Mouse (Mus musculus) erythroblast, embryonic 14.5 days (primary cell): Measurements from ENCODE around the gene Lrpap1. TPM values are rescaled to one million over a fixed set of nuclear protein-coding genes. Genes with fewer than 3 reads are reported as not detected.

ENCODE experiments used
- H3K27me3 ChIP-seq: 2 replicates; pipeline ENCODE4 v1.6.1; 2012; ENCODE audit warnings: inconsistent platforms; ENCODE audit not compliant: control insufficient read depth
- H3K36me3 ChIP-seq: 2 replicates; pipeline ENCODE4 v1.6.1; 2012; ENCODE audit warnings: mild to moderate bottlenecking, inconsistent platforms; ENCODE audit not compliant: control insufficient read depth
- H3K4me1 ChIP-seq: 2 replicates; pipeline ENCODE4 v1.6.1; 2012; ENCODE audit warnings: inconsistent platforms; ENCODE audit not compliant: control insufficient read depth
- H3K4me3 ChIP-seq: replicated peaks from 2 replicates; pipeline ENCODE3; 2012; ENCODE audit warnings: moderate library complexity, mild to moderate bottlenecking, inconsistent platforms
- H3K9me3 ChIP-seq: 2 replicates; pipeline ENCODE4 v1.6.1; 2012; ENCODE audit warnings: low read length, inconsistent platforms, mixed read lengths; ENCODE audit not compliant: control insufficient read depth
- GATA1 ChIP-seq: IDR thresholded peaks from 2 replicates; pipeline ENCODE4 v1.6.1; 2012; ENCODE audit warnings: low read length, inconsistent platforms, mixed read lengths
- TAL1 ChIP-seq: IDR thresholded peaks from 3 replicates; pipeline ENCODE4 v1.6.1; 2012; ENCODE audit warnings: low read length, inconsistent platforms, mixed read lengths
- polyA plus RNA-seq: library from polyadenylated mRNA; stranded (reverse); fragments of >175 nt; gene quantifications from 2 replicates; pipeline ENCODE4 v1.2.3, GENCODE M21; 2012

Lrpap1 gene
- polyA plus RNA-seq, 1 experiment = 1.3 TPM

DNA sequence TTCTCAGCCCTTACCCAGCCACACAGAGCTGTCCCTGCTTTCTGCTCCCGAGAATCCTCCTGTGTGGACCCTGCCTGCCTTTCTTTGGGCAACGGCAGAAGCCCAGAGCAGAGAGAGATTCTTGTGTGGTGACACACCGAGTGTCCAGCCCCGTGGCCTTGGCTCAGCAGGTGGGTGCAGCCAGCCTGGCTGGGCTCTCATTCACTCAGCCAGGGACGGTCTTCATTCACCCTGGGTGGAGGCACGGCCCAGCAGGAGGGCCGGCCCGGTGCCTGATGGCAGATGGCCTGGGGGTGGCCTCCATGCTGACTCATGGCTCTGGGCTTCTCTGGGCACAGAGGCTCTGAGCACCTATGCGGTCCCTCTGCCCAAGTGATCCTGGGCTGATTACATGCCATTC lies 31.6 kb downstream of the Lrpap1 start:
- H3K27me3 ChIP-seq = peaks cover 5% of the 10 kb centered on the region
- no peaks in the 10 kb centered on the region for H3K36me3 ChIP-seq
- H3K9me3 ChIP-seq = no peaks in the 10 kb centered on the region
- no peaks in the 10 kb centered on the region for H3K4me1 ChIP-seq
- no peak overlapping the region for H3K4me3 ChIP-seq
- TF ChIP-seq TAL1 = no peak

- TF ChIP-seq GATA1 (no peak), TAL1 (no peak)
- Histone ChIP-seq H3K4me1 (no peaks in the 10 kb centered on the region), H3K27me3 (no peaks in the 10 kb centered on the region; the same call in none of the 2 replicates), H3K9me3 (no peaks in the 10 kb centered on the region), H3K4me3 (no peak overlapping the region), H3K36me3 (no peaks in the 10 kb centered on the region)
Observed at GRCm38 (mm10) chr5:35073235-35073634, 32.3 kb downstream of the Lrpap1 start.

GRCm38 (mm10) chr5:35071855-35072254 lies 33.7 kb downstream of the Lrpap1 start:
- H3K4me3 ChIP-seq = no peak overlapping the region
- H3K4me1 ChIP-seq = no peaks in the 10 kb centered on the region
- H3K36me3 ChIP-seq = no peaks in the 10 kb centered on the region
- no peak for TF ChIP-seq TAL1
- no peak for TF ChIP-seq GATA1
- no peaks in the 10 kb centered on the region; the same call in 1 of the 2 replicates for H3K27me3 ChIP-seq
- no peaks in the 10 kb centered on the region for H3K9me3 ChIP-seq

GRCm38 (mm10) chr5:35070953-35071352 lies 34.6 kb downstream of the Lrpap1 start:
- TF ChIP-seq GATA1 (no peak), TAL1 (no peak)
- no peaks in the 10 kb centered on the region for H3K9me3 ChIP-seq
- H3K4me1 ChIP-seq = no peaks in the 10 kb centered on the region
- no peaks in the 10 kb centered on the region for H3K27me3 ChIP-seq
- H3K36me3 ChIP-seq = no peaks in the 10 kb centered on the region
- H3K4me3 ChIP-seq = no peak overlapping the region

DNA sequence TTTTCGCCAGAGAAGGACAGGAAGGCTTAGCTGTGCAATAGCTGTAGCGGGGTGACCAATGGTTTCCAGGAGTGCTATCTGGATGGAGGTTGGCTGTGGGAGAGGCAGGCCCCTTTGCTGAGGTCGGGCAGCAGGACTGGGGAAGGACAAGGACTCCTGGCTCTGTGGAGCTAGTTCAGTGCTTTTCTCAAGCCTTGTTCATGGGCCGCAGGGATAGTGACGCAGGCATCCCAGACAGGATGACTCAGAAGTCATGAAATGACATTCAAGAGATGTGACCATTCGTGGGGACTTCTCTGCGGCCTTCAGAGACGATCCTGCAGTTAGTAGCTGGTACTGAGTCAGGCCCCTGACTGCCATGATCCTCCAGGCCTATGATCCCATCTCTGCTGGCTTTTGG lies 35.3 kb downstream of the Lrpap1 start:
- Histone ChIP-seq H3K4me3 (no peak overlapping the region), H3K27me3 (no peaks in the 10 kb centered on the region), H3K4me1 (no peaks in the 10 kb centered on the region), H3K36me3 (no peaks in the 10 kb centered on the region), H3K9me3 (no peaks in the 10 kb centered on the region)
- TF ChIP-seq GATA1 = no peak
- no peak for TF ChIP-seq TAL1

GRCm38 (mm10) chr5:35069841-35070240 lies 35.7 kb downstream of the Lrpap1 start:
- Histone ChIP-seq H3K27me3 (no peaks in the 10 kb centered on the region), H3K9me3 (no peaks in the 10 kb centered on the region), H3K4me1 (no peaks in the 10 kb centered on the region), H3K4me3 (no peak overlapping the region), H3K36me3 (no peaks in the 10 kb centered on the region)
- TF ChIP-seq TAL1 (no peak), GATA1 (no peak)

DNA sequence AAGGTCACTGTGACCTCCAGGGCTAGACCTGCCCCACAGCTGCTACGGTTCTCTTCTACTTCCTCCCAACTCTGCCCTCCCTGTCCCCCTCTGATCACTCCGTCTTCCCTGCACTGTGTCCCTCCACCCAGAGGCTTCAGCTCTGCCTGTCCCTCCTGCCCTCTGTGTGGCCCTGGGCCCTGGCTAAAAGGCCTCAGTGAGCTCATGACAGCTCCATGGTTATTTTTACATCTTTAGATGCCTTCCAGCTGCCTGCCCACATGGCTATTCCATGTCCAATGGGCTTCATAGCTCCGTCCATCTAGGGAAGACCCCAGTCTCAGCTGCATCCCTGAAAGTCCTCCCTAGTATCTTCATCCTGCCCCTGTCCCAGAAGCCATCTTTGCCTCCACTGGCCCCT lies 45.5 kb downstream of the Lrpap1 start:
- no peaks in the 10 kb centered on the region for H3K36me3 ChIP-seq
- H3K4me3 ChIP-seq = no peak overlapping the region
- H3K9me3 ChIP-seq = no peaks in the 10 kb centered on the region
- no peak for TF ChIP-seq GATA1
- no peak for TF ChIP-seq TAL1
- no peaks in the 10 kb centered on the region; the same call in 1 of the 2 replicates for H3K4me1 ChIP-seq
- peaks cover 52% of the 10 kb centered on the region for H3K27me3 ChIP-seq

GRCm38 (mm10) chr5:35058216-35058615 lies 47.4 kb downstream of the Lrpap1 start:
- H3K4me1 ChIP-seq = no peaks in the 10 kb centered on the region; the same call in 1 of the 2 replicates
- no peaks in the 10 kb centered on the region for H3K9me3 ChIP-seq
- no peak overlapping the region for H3K4me3 ChIP-seq
- H3K36me3 ChIP-seq = no peaks in the 10 kb centered on the region
- no peak for TF ChIP-seq GATA1
- TF ChIP-seq TAL1 = no peak
- H3K27me3 ChIP-seq = peaks cover 66% of the 10 kb centered on the region

GRCm38 (mm10) chr5:35057582-35057981 lies 48.0 kb downstream of the Lrpap1 start:
- no peaks in the 10 kb centered on the region for H3K36me3 ChIP-seq
- H3K27me3 ChIP-seq = peaks cover 67% of the 10 kb centered on the region
- TF ChIP-seq GATA1 = no peak
- no peak for TF ChIP-seq TAL1
- H3K4me3 ChIP-seq = no peak overlapping the region
- H3K4me1 ChIP-seq = no peaks in the 10 kb centered on the region; the same call in 1 of the 2 replicates
- H3K9me3 ChIP-seq = no peaks in the 10 kb centered on the region
